Mouse (Mus musculus) forebrain, embryonic 14.5 days (tissue): ENCODE data around the gene Alas2. TPM values are rescaled to one million over a fixed set of nuclear protein-coding genes. Genes with fewer than 3 reads are reported as not detected.

ENCODE experiments used
- ATAC-seq: fragments of 200-750 bp; cut with Nextera tagmentation; 2 replicates; pipeline ENCODE4 v1.8.0; 2017; ENCODE audit warnings: mild to moderate bottlenecking, moderate library complexity
- DNase-seq: peaks from one replicate; pipeline ENCODE4 v3.0.0-alpha.2; 2015; ENCODE audit warnings: low spot score
- H3K27ac ChIP-seq: fragments of 300-500 bp; sonication (generic); 2 replicates; pipeline ENCODE4 v1.5.1; 2014; ENCODE audit warnings: low read depth, mild to moderate bottlenecking, control low read depth, low read length, moderate library complexity
- H3K27me3 ChIP-seq: fragments of 300-500 bp; sonication (generic); replicated peaks from 2 replicates; pipeline ENCODE4 v1.6.1; 2014; ENCODE audit warnings: low read length, control low read depth, mixed read lengths; ENCODE audit not compliant: control insufficient read depth, insufficient read depth
- H3K36me3 ChIP-seq: fragments of 300-500 bp; sonication (generic); 2 replicates; pipeline ENCODE4 v1.6.1; 2014; ENCODE audit warnings: low read length, control low read depth; ENCODE audit not compliant: control insufficient read depth, insufficient read depth
- H3K4me1 ChIP-seq: fragments of 300-500 bp; sonication (generic); 2 replicates; pipeline ENCODE4 v1.6.1; 2014; ENCODE audit warnings: antibody characterized with exemption, low read length, control low read depth; ENCODE audit not compliant: control insufficient read depth, insufficient read depth
- H3K4me2 ChIP-seq: fragments of 300-500 bp; sonication (generic); 2 replicates; pipeline ENCODE4 v1.6.1; 2014; ENCODE audit warnings: mild to moderate bottlenecking, control low read depth, low read length
- H3K4me3 ChIP-seq: fragments of 300-500 bp; sonication (generic); 2 replicates; pipeline ENCODE4 v1.5.1; 2014; ENCODE audit warnings: low read depth, low read length, control low read depth
- H3K9ac ChIP-seq: fragments of 300-500 bp; sonication (generic); 2 replicates; pipeline ENCODE4 v1.6.1; 2014; ENCODE audit warnings: mild to moderate bottlenecking, low read length, control low read depth, moderate library complexity
- H3K9me3 ChIP-seq: fragments of 300-500 bp; sonication (generic); replicated peaks from 2 replicates; pipeline ENCODE4 v1.6.1; 2016; ENCODE audit warnings: low read length, control low read depth, mixed read lengths; ENCODE audit not compliant: control insufficient read depth
- WGBS: fragments of 180-500 bp; shearing (Covaris S2); extraction: QIAGEN DNeasy Blood & Tissue Kit; methylation state at CpG from one replicate; pipeline ENCODE4 v1.1.7; 2014; 5-methylcytosine and 5-hydroxymethylcytosine counted together
- polyA plus RNA-seq: library from polyadenylated mRNA; unstranded; fragments of >200 nt; fragmentation: Nextera tagmentation; extraction: Ambion mirVana; gene quantifications from 2 replicates; pipeline ENCODE4 v1.2.1, GENCODE M21; 2014

Alas2 gene
- polyA plus RNA-seq = 23.5 and 43.2 TPM in 2 replicates

GRCm38 (mm10) chrX:150547239-150547638, at the start of gene Alas2:
Alas2 (plus strand) TSS chrX:150547375.
- no peak for DNase-seq

GRCm38 (mm10) chrX:150508696-150509095, 38.5 kb upstream of the Alas2 start:
- H3K9ac ChIP-seq = no peak overlapping the region
- no peak overlapping the region for H3K27ac ChIP-seq

More at GRCm38 (mm10) chrX:150547239-150547638, at the start of gene Alas2:
- no peak within 1 kb of the TSS for H3K4me2 ChIP-seq
- no peaks in the 10 kb centered on the region for H3K36me3 ChIP-seq
- H3K4me3 ChIP-seq = no peak within 1 kb of the TSS
- H3K9me3 ChIP-seq = no peaks in the 10 kb centered on the region
- 46% methylated on average over 5 of the region's 5 CpGs for WGBS
- no peak within 1 kb of the TSS for H3K27ac ChIP-seq
- no peaks in the 10 kb centered on the region for H3K4me1 ChIP-seq
- H3K9ac ChIP-seq = no peak within 1 kb of the TSS
- no peak for ATAC-seq
- no peaks in the 10 kb centered on the region for H3K27me3 ChIP-seq

GRCm38 (mm10) chrX:150510631-150511030, 36.5 kb upstream of the Alas2 start:
- H3K4me3 ChIP-seq = no peak overlapping the region
- no peaks in the 10 kb centered on the region for H3K27me3 ChIP-seq
- DNase-seq (peak; percentile 75), ATAC-seq (peak; percentile 54; the same call in 1 of the 2 replicates)
- no peaks in the 10 kb centered on the region for H3K4me1 ChIP-seq
- H3K9me3 ChIP-seq = no peaks in the 10 kb centered on the region
- H3K36me3 ChIP-seq = no peaks in the 10 kb centered on the region
- no peak overlapping the region for H3K4me2 ChIP-seq
- no peak overlapping the region for H3K9ac ChIP-seq
- 46% methylated on average over 4 of the region's 4 CpGs for WGBS
- H3K27ac ChIP-seq = no peak overlapping the region

More at GRCm38 (mm10) chrX:150508696-150509095, 38.5 kb upstream of the Alas2 start:
- H3K4me1 ChIP-seq = no peaks in the 10 kb centered on the region
- 68% methylated on average over 6 of the region's 6 CpGs for WGBS
- H3K27me3 ChIP-seq = no peaks in the 10 kb centered on the region
- DNase-seq = peak; percentile 52
- ATAC-seq = peak; percentile 60; the same call in 1 of the 2 replicates
- no peak overlapping the region for H3K4me2 ChIP-seq
- no peaks in the 10 kb centered on the region for H3K36me3 ChIP-seq
- no peaks in the 10 kb centered on the region for H3K9me3 ChIP-seq
- H3K4me3 ChIP-seq = no peak overlapping the region

GRCm38 (mm10) chrX:150511274-150511673, 35.9 kb upstream of the Alas2 start:
- no peak overlapping the region for H3K4me3 ChIP-seq
- peak overlapping the region; percentile 3; the same call in 1 of the 2 replicates for H3K27ac ChIP-seq
- peak; percentile 44; the same call in 1 of the 2 replicates for ATAC-seq
- H3K9me3 ChIP-seq = no peaks in the 10 kb centered on the region
- H3K36me3 ChIP-seq = no peaks in the 10 kb centered on the region
- no peak overlapping the region for H3K9ac ChIP-seq
- no peaks in the 10 kb centered on the region for H3K27me3 ChIP-seq
- 74% methylated on average over 6 of the region's 6 CpGs for WGBS
- H3K4me2 ChIP-seq = no peak overlapping the region
- DNase-seq = peak; percentile 37
- no peaks in the 10 kb centered on the region for H3K4me1 ChIP-seq

GRCm38 (mm10) chrX:150514127-150514526, 33.0 kb upstream of the Alas2 start:
- Histone ChIP-seq H3K27ac (no peak overlapping the region), H3K27me3 (no peaks in the 10 kb centered on the region), H3K9me3 (no peaks in the 10 kb centered on the region), H3K4me1 (no peaks in the 10 kb centered on the region), H3K36me3 (no peaks in the 10 kb centered on the region), H3K4me2 (no peak overlapping the region), H3K4me3 (no peak overlapping the region), H3K9ac (no peak overlapping the region)
- DNase-seq (peak; percentile 42), ATAC-seq (no peak)
- 68% methylated on average over 1 of the region's 1 CpGs for WGBS

- Histone ChIP-seq H3K27me3 (no peaks in the 10 kb centered on the region), H3K4me1 (no peaks in the 10 kb centered on the region), H3K9me3 (no peaks in the 10 kb centered on the region), H3K27ac (no peak overlapping the region), H3K9ac (no peak overlapping the region), H3K36me3 (no peaks in the 10 kb centered on the region), H3K4me3 (no peak overlapping the region), H3K4me2 (no peak overlapping the region)
- no peak for DNase-seq
- ATAC-seq = no peak
Measured at GRCm38 (mm10) chrX:150516015-150516414, 31.2 kb upstream of the Alas2 start.

- ATAC-seq (no peak), DNase-seq (no peak)
- Histone ChIP-seq H3K9ac (no peak overlapping the region), H3K27ac (no peak overlapping the region), H3K36me3 (no peaks in the 10 kb centered on the region), H3K4me3 (no peak overlapping the region), H3K4me2 (no peak overlapping the region), H3K4me1 (no peaks in the 10 kb centered on the region), H3K27me3 (no peaks in the 10 kb centered on the region), H3K9me3 (no peaks in the 10 kb centered on the region)
- WGBS = 79% methylated on average over 1 of the region's 1 CpGs
Measured at GRCm38 (mm10) chrX:150516477-150516876, 30.7 kb upstream of the Alas2 start.

GRCm38 (mm10) chrX:150540111-150540510, 7.1 kb upstream of the Alas2 start:
- no peaks in the 10 kb centered on the region for H3K27me3 ChIP-seq
- H3K27ac ChIP-seq = no peak overlapping the region
- H3K4me3 ChIP-seq = no peak overlapping the region
- no peaks in the 10 kb centered on the region for H3K9me3 ChIP-seq
- DNase-seq (no peak), ATAC-seq (no peak)
- H3K4me1 ChIP-seq = no peaks in the 10 kb centered on the region
- H3K4me2 ChIP-seq = no peak overlapping the region
- 89% methylated on average over 2 of the region's 2 CpGs for WGBS
- H3K9ac ChIP-seq = no peak overlapping the region
- no peaks in the 10 kb centered on the region for H3K36me3 ChIP-seq

GRCm38 (mm10) chrX:150541684-150542083, 5.5 kb upstream of the Alas2 start:
- no peak overlapping the region for H3K4me3 ChIP-seq
- H3K9me3 ChIP-seq = no peaks in the 10 kb centered on the region
- H3K27me3 ChIP-seq = no peaks in the 10 kb centered on the region
- H3K4me2 ChIP-seq = no peak overlapping the region
- no peak overlapping the region for H3K9ac ChIP-seq
- H3K36me3 ChIP-seq = no peaks in the 10 kb centered on the region
- no peak overlapping the region for H3K27ac ChIP-seq
- H3K4me1 ChIP-seq = no peaks in the 10 kb centered on the region
- DNase-seq (no peak), ATAC-seq (no peak)
